Mouse (Mus musculus) lung, adult 2 months (tissue): ENCODE results near the gene Zgrf1. TPM values are rescaled to one million over a fixed set of nuclear protein-coding genes. Genes with fewer than 3 reads are reported as not detected.

ENCODE experiments used
- DNase-seq: peaks from one replicate; pipeline ENCODE4 v3.0.0; 2022
- H3K4me1 ChIP-seq: fragments of 200-500 bp; 2 replicates; pipeline ENCODE4 v1.6.1; 2011; ENCODE audit warnings: low read length; ENCODE audit not compliant: control insufficient read depth, insufficient read depth
- H3K4me3 ChIP-seq: fragments of 200-500 bp; replicated peaks from 2 replicates; pipeline ENCODE3; 2011; ENCODE audit warnings: low read depth, mild to moderate bottlenecking, control low read depth, low read length; ENCODE audit errors: extremely low read depth
- CTCF ChIP-seq: fragments of 200-500 bp; IDR thresholded peaks from 2 replicates; pipeline ENCODE4 v1.5.1; 2011; ENCODE audit warnings: mild to moderate bottlenecking, low read length, control low read depth; ENCODE audit not compliant: insufficient read depth
- POLR2A ChIP-seq: fragments of 200-500 bp; IDR thresholded peaks from 2 replicates; pipeline ENCODE4 v1.6.1; 2011; ENCODE audit warnings: low read depth, mild to moderate bottlenecking, control low read depth, low read length, borderline replicate concordance; ENCODE audit errors: extremely low read depth
- WGBS: fragments of 180-500 bp; shearing (Covaris S2); methylation state at CpG from one replicate; pipeline ENCODE4 v1.1.7; 2018; 5-methylcytosine and 5-hydroxymethylcytosine counted together
- polyA plus RNA-seq: library from polyadenylated mRNA; depleted of rRNA; stranded (reverse); fragments of >200 nt; gene quantifications from 2 replicates; pipeline ENCODE4 v1.2.3, GENCODE M21; 2012

Zgrf1 gene
- polyA plus RNA-seq, 1 experiment: 0.58 TPM

DNA sequence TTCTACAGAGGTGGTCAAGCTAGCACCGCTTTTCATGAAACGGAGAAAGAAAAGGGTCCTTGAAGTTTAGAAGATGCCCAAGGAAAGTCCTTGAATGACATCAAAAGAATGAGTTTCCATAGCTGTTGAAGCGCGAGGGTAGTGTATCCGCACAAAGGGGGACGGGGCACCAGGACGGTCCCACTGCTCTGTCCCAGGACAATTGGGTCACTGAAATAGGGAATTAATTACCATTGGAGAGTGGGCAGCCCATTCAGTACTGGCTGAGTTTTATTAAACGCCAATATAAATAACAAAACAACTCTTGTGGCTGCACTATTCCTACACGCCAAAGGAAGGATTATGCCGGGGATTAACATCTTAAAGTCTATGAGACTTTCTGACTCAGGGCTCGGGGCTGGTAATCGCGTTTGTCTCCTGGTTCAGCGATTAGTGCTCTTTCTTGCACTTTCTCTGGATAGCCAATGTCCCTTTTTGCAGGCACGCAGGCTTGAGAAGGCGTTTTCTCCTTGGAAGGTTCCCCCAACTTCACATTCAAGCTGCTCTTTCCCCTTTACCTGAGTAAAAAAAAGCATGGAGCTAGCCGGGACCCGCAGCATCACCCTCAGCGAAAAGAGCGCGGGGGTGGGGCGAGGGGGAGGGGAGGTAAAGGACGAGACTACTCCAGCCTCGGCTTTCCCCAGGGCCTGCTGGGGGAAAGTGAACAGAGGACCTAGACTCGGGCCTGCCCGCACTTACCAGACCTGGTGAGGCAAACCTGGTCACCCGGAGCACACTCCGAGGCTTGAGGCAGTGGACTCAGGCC, 74.1 kb downstream of the Zgrf1 start:
- WGBS: 6% methylated on average over 28 of the region's 28 CpGs
- no peak for TF ChIP-seq POLR2A
- no peak for TF ChIP-seq CTCF
- no peak overlapping the region for H3K4me3 ChIP-seq
- DNase-seq: no peak
- H3K4me1 ChIP-seq: peaks cover 2% of the 10 kb centered on the region; the same call in 1 of the 2 replicates

GRCm38 (mm10) chr3:127627956-127628310, 74.6 kb downstream of the Zgrf1 start:
- Histone ChIP-seq H3K4me1 (peaks cover 3% of the 10 kb centered on the region), H3K4me3 (no peak overlapping the region)
- TF ChIP-seq CTCF (no peak), POLR2A (no peak)
- 1% methylated on average over 9 of the region's 9 CpGs for WGBS
- DNase-seq: no peak

DNA sequence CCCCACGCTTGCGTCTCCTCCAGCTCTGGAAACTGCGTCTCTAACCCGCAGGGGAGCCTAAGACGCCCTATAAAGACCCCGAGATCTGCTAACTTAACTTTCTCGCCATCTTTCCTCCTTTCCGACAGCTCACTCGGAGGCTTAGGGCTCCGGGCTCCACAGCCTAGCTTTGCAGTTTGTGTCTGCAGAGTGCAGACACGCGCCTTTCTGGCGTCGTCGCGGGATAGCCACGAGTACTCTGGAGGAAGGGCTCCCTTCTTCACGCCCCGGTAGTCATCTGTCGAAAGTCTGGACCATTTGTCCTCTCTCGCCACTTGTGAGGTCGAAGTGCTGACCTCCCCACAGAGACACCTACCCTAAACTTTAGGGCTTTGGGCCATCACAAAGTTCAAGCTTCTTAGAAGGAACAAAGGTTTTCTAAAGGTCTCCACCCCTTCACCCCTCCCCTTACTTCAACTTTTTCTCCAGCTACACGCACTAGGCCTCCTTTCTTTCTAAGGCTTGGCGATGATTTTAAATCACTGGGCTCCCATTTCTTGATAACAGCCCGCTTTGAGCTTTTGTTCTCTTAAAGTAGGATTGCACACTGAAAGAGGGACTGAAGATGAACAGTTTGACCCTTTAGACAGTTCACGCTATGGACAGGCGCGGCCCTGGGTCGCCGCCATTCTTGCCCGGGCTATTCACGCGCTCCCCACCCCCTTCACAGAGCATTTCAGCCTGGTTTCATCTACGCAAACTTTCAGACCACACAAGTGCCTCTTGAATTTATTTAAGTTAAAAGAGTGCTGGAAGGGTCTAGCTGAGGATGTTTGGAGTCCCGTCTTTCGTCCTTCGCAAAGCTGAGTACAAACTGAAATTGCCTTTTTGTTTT, 75.3 kb downstream of the Zgrf1 start:
- no peak for TF ChIP-seq CTCF
- no peak for TF ChIP-seq POLR2A
- no peak for DNase-seq
- no peak overlapping the region for H3K4me3 ChIP-seq
- peaks cover 7% of the 10 kb centered on the region for H3K4me1 ChIP-seq
- WGBS: 6% methylated on average over 37 of the region's 37 CpGs

GRCm38 (mm10) chr3:127630190-127630589, 76.9 kb downstream of the Zgrf1 start:
- Histone ChIP-seq H3K4me1 (peaks cover 12% of the 10 kb centered on the region), H3K4me3 (no peak overlapping the region)
- TF ChIP-seq CTCF (no peak), POLR2A (no peak)
- 5% methylated on average over 1 of the region's 1 CpGs for WGBS
- no peak for DNase-seq

DNA sequence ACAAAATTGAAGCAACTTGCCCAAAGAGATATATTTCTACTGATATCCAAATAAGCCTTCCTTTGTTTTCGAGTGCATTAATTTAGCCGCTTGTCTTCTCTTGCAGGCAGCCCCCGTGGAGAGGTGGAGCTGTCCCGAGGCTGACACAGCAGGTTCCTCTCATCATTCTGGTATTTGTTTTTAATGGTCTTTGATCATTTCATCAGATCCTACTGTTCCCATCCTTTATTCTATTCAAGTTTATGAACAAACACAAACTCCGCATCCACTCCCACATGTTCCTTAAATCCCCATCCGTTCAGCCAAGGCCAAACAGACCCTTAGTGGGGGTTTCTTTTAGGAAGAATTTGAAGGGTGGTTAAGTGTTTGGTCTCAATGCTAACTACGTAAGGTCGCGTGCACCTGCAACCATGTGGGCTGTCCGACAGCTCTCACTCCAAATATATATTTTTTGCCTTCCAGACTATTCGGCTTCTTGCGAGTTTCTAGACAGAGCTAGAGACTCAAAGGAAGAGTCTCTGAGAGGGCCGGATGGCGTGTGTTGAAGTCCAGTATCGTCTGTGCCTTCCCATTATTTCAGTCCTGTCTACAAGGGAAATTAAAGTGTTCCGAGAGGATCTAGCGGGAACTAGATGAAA, 77.6 kb downstream of the Zgrf1 start:
- TF ChIP-seq CTCF (no peak), POLR2A (no peak)
- H3K4me1 ChIP-seq: peaks cover 12% of the 10 kb centered on the region
- no peak overlapping the region for H3K4me3 ChIP-seq
- whole genome bisulfite sequencing: 12% methylated on average over 17 of the region's 17 CpGs
- DNase-seq: no peak

DNA sequence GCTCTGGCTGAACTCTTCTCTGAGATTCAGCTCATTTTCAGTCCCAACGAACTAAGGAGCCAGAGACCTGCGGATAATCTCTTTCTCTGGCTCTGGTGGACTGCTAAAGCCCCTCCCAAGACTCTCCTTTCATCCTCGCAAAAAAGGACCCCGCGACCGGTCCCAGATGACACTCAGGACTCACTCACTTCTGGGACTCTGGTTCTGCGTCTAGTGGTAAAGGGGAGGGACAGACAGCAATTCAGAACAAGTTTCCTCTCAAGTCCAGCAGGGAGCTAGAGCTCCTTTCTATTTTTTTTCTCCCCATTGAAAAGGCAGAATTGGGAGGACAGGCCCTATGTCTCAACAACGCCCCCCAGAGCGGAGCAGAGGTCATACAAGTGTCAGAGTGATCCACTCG, 78.3 kb downstream of the Zgrf1 start:
- no peak for DNase-seq
- TF ChIP-seq CTCF: no peak
- TF ChIP-seq POLR2A: no peak
- no peak overlapping the region for H3K4me3 ChIP-seq
- H3K4me1 ChIP-seq: peaks cover 10% of the 10 kb centered on the region
- 3% methylated on average over 10 of the region's 10 CpGs for WGBS

GRCm38 (mm10) chr3:127632531-127632930, 79.2 kb downstream of the Zgrf1 start:
- Histone ChIP-seq H3K4me3 (no peak overlapping the region), H3K4me1 (peaks cover 10% of the 10 kb centered on the region)
- TF ChIP-seq POLR2A: no peak
- TF ChIP-seq CTCF: no peak
- WGBS: under 1% methylated on average over 32 of the region's 32 CpGs
- no peak for DNase-seq

DNA sequence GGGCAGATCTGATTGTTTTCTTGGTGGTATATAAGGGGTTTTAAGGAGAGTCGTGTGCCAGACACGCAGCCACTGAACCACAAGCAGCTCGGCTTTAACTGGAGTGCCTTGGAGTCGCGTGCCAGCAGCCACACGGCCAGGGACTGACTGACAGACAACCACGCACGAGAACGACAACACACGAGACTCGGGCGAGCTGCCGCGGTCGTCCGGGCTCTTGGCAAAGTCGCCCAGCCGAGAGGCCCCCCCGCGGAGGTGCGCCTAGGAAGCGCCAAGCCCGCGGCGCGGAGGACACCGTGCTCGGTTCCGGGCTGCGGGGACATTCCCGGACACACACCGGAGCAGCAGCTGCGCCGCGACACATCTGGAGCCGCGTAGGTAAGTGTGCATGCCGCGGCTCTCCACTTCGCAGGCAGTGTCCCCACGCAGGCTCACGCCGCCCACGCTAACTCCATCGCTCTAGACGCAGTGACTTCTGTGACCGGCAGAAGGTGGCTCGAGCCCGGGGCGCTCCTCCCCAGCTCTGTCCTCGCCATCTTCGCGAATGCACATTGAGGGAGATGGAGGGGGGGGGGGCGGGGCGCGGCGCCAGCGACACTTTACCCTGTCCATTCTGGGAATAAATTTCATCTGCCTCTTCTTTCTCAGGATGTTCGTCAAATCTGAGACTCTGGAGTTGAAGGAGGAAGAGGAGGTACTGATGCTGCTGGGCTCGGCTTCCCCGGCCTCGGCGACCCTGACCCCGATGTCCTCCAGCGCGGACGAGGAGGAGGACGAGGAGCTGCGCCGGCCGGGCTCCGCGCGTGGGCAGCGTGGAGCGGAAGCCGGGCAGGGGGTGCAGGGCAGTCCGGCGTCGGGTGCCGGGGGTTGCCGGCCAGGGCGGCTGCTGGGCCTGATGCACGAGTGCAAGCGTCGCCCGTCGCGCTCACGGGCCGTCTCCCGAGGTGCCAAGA, 80.1 kb downstream of the Zgrf1 start, which contains the start of gene Neurog2:
Gene Neurog2 (plus strand): TSS at position 56 of the 953 bp plus-strand sequence.
- no peak for DNase-seq
- 1% methylated on average over 92 of the region's 92 CpGs for WGBS
- peaks cover 10% of the 10 kb centered on the region for H3K4me1 ChIP-seq
- H3K4me3 ChIP-seq: peak within 1 kb of the TSS; percentile 50
- TF ChIP-seq CTCF: no peak
- TF ChIP-seq POLR2A: no peak
